Mouse (Mus musculus) kidney, postnatal 36 days (tissue): ENCODE data around the gene C1qtnf9.

Source experiments
- DNase-seq, 2 experiments: peaks; one replicate each; pipeline ENCODE4 v3.0.0; 2021 to 2022; ENCODE audit warnings: mixed read lengths in 2 of 2

Gene C1qtnf9

GRCm38 (mm10) chr14:60752892-60753800 is 14.8 kb upstream of the C1qtnf9 start:
- no peak for DNase-seq

- no peak for DNase-seq
These were observed 14.2 kb upstream of the C1qtnf9 start for GRCm38 (mm10) chr14:60753801-60754126.

GRCm38 (mm10) chr14:60754656-60755055 is 13.3 kb upstream of the C1qtnf9 start:
- peak; percentile 36 to 59 for DNase-seq

- no peak for DNase-seq
These were observed 11.7 kb upstream of the C1qtnf9 start for GRCm38 (mm10) chr14:60756271-60756670.

DNA sequence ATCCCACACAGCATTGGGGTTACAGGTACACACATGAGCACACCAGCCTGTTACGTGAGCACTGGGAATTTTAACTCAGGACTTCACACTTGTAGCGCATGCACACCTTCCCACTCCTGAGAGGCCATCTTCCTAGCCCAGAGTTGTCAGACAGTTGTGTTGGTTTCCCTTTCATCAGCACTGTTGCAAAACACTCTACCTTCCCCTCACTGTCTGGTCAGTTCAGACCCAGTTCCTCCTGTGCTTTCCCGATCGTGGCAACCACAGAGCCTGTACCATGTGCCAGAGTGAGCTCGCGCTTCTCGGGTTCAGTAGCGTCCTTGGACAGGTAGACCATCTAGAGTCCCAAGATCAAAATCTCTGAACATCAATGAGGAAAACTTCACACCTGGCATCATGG is 10.7 kb upstream of the C1qtnf9 start:
- no peak for DNase-seq

GRCm38 (mm10) chr14:60757722-60758121 is 10.2 kb upstream of the C1qtnf9 start:
- DNase-seq: no peak

GRCm38 (mm10) chr14:60759097-60759496 is 8.8 kb upstream of the C1qtnf9 start:
- no peak for DNase-seq

GRCm38 (mm10) chr14:60761801-60762200 is 6.1 kb upstream of the C1qtnf9 start:
- DNase-seq: no peak

GRCm38 (mm10) chr14:60762754-60763153 is 5.2 kb upstream of the C1qtnf9 start:
- DNase-seq: no peak

DNA sequence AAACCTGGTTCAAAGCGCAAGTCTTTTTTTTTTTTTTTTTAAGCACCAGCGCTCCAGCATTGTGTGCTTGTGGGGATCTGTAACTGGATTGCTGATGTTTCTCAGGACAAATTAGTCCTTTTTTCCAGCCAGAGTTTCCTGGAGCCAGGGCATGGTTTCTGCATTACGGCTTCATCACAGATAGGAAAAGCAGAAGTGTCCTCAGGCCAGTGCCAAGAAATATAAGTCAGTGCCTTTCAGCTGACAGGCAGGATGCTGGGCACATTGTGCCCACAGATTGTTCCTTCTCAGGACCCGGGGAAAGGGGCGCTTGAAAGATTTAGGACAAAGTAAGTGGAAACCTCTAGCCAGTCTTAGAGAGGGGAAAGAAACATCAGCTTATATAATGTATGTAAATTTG is 4.2 kb upstream of the C1qtnf9 start:
- no peak for DNase-seq

- no peak for DNase-seq
These were observed 3.4 kb upstream of the C1qtnf9 start for GRCm38 (mm10) chr14:60764526-60764925.

- peak; percentile 31 to 35 for DNase-seq
These were observed 2.9 kb upstream of the C1qtnf9 start for GRCm38 (mm10) chr14:60765025-60765424.

GRCm38 (mm10) chr14:60769340-60769739 is 1.4 kb downstream of the C1qtnf9 start:
- DNase-seq: peak in 1 of 2 experiments; percentile 22

- DNase-seq: no peak
These were observed 2.7 kb downstream of the C1qtnf9 start for GRCm38 (mm10) chr14:60770594-60770993.

DNA sequence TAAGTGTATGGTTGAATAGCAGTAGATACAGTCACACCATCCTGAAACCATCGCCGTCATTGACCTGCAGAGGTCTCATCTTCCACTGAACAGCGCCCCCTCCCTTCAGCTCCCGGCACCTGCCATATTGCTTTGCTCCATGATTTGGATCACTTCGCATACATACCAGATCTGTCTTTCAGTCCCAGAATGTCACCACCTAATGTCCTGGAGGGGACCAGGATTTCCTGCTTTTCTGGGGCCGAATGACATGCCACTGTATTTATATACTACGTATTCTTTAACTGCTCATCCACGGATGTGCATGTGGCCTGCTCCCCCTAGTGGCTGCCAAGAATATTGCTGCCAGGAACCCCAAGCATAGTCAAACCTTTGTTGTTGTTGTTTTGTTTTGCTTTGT is 3.1 kb downstream of the C1qtnf9 start:
- peak; percentile 57 to 86 for DNase-seq

DNA sequence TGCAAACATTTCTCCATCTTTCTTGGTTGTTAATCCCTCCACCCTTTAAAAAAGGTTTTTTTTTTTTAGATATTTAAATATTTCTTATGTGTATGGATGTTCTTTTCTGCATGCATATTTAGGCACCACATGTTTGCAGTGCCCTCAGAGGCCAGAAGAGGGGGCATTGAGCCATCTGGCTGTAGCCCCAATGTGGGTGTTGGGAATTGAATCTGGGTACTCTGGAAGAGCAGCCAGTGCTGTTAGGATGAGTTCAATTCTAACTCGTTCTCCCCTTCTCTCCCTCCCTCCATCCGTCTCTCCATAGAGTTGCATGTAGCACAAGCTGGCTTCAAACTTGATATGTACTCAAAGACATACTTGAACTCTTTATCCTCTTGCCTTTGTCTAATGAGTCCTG is 5.5 kb downstream of the C1qtnf9 start:
- DNase-seq: peak in 1 of 2 experiments; percentile 33

DNA sequence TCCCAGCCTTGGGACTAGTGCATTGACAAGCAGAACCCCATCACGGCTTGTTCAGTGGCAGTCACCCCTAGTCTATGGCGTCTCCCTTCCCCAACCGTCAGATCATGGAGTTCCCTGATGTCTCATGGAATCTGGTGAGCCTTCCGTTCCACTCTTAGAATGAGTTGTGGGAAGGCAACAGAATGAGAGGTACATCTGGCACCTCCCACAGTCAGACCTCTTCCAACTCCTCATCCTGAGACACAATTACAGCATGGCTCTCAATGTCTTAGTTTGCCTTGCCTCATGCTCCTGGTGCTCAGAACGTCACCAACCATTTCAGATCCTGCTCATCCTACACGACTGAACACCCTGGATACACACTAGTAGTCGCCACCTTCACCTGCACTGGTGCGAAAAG is 8.6 kb downstream of the C1qtnf9 start:
- no peak for DNase-seq

DNA sequence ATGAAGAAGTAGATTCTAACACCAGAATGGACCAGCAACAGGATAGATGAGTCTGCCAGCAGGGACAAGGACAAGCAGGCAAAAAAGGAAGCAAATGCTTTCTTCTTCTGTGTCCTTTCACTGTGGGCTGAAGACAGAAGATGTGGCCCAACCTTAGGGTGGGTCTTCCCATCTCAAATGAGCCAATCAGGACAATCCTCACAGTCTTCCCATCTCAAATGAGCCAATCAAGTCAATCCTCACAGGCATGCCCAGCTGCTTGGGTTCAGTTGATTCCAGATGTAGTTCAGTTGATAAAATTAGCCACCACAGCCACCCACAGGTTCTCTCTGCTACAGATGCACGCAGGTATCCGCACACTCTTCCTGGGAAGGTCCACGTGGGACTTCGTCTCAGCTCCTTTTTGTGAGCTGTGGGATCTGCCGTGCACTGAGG is 9.6 kb downstream of the C1qtnf9 start:
- no peak for DNase-seq

DNA sequence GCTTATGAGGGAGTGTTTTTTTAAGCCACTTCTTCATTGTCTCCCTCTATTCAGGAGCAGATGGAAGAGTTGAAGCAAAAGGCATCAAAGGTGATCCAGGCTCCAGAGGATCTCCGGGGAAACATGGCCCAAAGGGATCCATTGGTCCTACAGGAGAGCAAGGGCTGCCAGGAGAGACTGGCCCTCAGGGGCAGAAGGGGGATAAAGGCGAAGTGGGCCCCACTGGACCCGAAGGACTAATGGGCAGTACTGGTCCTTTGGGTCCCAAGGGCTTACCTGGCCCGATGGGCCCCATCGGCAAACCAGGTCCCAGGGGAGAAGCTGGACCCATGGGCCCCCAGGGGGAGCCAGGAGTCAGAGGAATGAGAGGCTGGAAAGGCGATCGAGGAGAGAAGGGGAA is 11.3 kb downstream of the C1qtnf9 start:
- DNase-seq: no peak

- no peak for DNase-seq
These were observed 14.3 kb downstream of the C1qtnf9 start for GRCm38 (mm10) chr14:60782121-60782656.

- DNase-seq: no peak
These were observed 15.3 kb downstream of the C1qtnf9 start for GRCm38 (mm10) chr14:60783196-60783595.

GRCm38 (mm10) chr14:60784427-60785315 is 16.7 kb downstream of the C1qtnf9 start, which contains the start of gene Mipep:
Gene Mipep, plus strand, starts transcription at chr14:60784573.
- DNase-seq: peak; percentile 88 to 91

DNA sequence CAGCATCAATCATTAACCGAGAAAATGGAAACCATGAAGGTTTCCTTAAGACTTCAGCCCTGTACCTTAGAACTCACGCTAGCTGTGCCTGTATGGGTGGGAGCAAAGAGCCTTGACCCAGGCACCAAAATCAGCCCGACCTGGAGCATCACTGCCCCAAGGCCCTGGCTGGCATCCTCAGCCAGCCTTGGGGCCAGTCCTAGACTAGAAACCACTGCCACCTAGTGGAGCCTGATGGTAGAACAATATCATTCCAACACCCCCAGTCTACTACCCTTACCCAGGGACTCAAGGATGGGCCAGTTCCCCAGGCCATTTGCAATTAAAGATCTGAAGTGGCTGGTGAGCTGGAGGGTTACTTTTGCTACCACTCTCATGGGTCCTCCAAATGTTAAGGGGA is 22.2 kb downstream of the C1qtnf9 start:
- peak; percentile 51 to 78 for DNase-seq
